11 mouse cellular contexts compared by ENCODE assay signal in the genomic region with DNA sequence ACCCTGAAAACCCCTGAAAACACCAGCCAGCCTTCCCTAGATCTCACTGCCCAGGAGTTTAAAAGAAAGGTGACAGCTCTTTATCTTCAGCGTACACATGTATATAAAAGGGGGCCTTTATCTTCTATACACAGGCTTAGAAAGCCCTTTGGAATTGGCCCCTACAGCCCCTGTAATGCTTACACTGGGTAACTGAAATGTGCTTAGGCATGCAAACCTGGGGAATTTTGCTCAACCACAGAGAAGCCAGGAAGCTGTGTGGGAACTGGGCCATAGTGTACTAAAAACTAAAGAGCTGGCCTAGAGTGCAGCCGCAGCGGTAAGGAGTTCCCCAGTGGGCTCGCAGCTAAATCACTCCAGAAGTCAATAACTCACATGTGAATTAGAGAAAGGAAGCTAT. TPM values are rescaled to one million over a fixed set of nuclear protein-coding genes. Genes with fewer than 3 reads are reported as not detected.
DNase-seq lines count a peak whose midpoint lies in the region; ATAC-seq and TF ChIP-seq lines count a peak whose summit lies in the region.
"Had no signal": no experiment of that assay in that cellular context is flagged by ENCODE, and none has a peak within 500 bp of the region (broad histone marks: within the 10 kb centered on the region; RNA-seq: fewer than 3 reads in every experiment).

No protein-coding gene starts in this region.

- DNase-seq in gastrocnemius, adult 2 months: peak; percentile 21
- no peak for DNase-seq in gastrocnemius, postnatal 10 days
- peak; percentile 77 for DNase-seq in MEL (ENCODE audit: low read depth, low spot score)
- DNase-seq in thymus, postnatal 4 days: no peak
- no peak for DNase-seq in natural killer cell, adult 2 months (ENCODE audit: low spot score in 2 of 2)
- no peak for DNase-seq in hindbrain, embryonic 10.5 days (ENCODE audit: low spot score)
- DNase-seq: adrenal gland, postnatal 25 days; lung, postnatal 4 days had no signal

- ATAC-seq in heart, embryonic 12.5 days (ENCODE audit: insufficient number of reproducible peaks, low FRiP score): peak; percentile 67; the same call in 1 of the 2 replicates
- ATAC-seq in liver, embryonic 12.5 days: peak; percentile 87

- no peak overlapping the region for H3K27ac ChIP-seq in gastrocnemius, adult 2 months
- H3K27ac ChIP-seq in MEL (ENCODE audit: control insufficient read depth, low read depth, low read length): peak overlapping the region; percentile 58
- H3K27ac ChIP-seq in heart, embryonic 12.5 days (ENCODE audit: poor library complexity, severe bottlenecking): no peak overlapping the region
- peak overlapping the region; percentile 95 for H3K27ac ChIP-seq in liver, embryonic 12.5 days
- H3K27ac ChIP-seq in hindbrain, embryonic 10.5 days: no peak overlapping the region
- H3K27ac ChIP-seq: neural tube, embryonic 13.5 days had no signal

- 75% methylated on average over 4 of the region's 4 CpGs for WGBS in heart, embryonic 12.5 days
- 37% methylated on average over 4 of the region's 4 CpGs for WGBS in liver, embryonic 12.5 days (ENCODE audit: insufficient replicate concordance)
- 88% methylated on average over 4 of the region's 4 CpGs for WGBS in hindbrain, embryonic 10.5 days

- H3K4me1 ChIP-seq in MEL (ENCODE audit: control insufficient read depth in 1 of 2, insufficient read depth in 2 of 2, low read length in 2 of 2): peaks cover 48 to 56% of the 10 kb centered on the region in 2 experiments
- H3K4me1 ChIP-seq in heart, embryonic 12.5 days (replicated peaks): peaks cover 5% of the 10 kb centered on the region
- H3K4me1 ChIP-seq in liver, embryonic 12.5 days: peaks cover 94% of the 10 kb centered on the region
- H3K4me1 ChIP-seq in hindbrain, embryonic 10.5 days (replicated peaks): peaks cover 2% of the 10 kb centered on the region

- peak overlapping the region; percentile 12; the same call in 1 of the 2 replicates for H3K9ac ChIP-seq in MEL (ENCODE audit: control insufficient read depth, low read depth, low read length, poor library complexity, severe bottlenecking)
- no peak overlapping the region for H3K9ac ChIP-seq in heart, embryonic 12.5 days
- H3K9ac ChIP-seq in liver, embryonic 12.5 days: peak overlapping the region; percentile 65
- H3K9ac ChIP-seq: neural tube, embryonic 13.5 days had no signal

- TF ChIP-seq POLR2A in MEL (IDR thresholded peaks at IDR 0.05; ENCODE audit: control insufficient read depth in 1 of 2, insufficient read depth in 1 of 2, low read depth in 1 of 2, low read length in 2 of 2, poor library complexity in 1 of 2): no peak

- H3K36me3 ChIP-seq in MEL (ENCODE audit: control insufficient read depth in 1 of 2, insufficient read depth in 2 of 2, low read length in 2 of 2): peaks cover 11 to 69% of the 10 kb centered on the region in 2 experiments
- peaks cover 23% of the 10 kb centered on the region; the same call in 1 of the 2 replicates for H3K36me3 ChIP-seq in heart, embryonic 12.5 days
- peaks cover 78% of the 10 kb centered on the region for H3K36me3 ChIP-seq in liver, embryonic 12.5 days
- H3K36me3 ChIP-seq in hindbrain, embryonic 10.5 days: peaks cover 7% of the 10 kb centered on the region; the same call in 1 of the 2 replicates
- H3K36me3 ChIP-seq: neural tube, embryonic 13.5 days had no signal

- TF ChIP-seq EP300 in MEL (IDR thresholded peaks at IDR 0.05; ENCODE audit: low read depth in 1 of 2, low read length in 2 of 2): peak; percentile 85 to 93

- no peak for TF ChIP-seq CTCF in gastrocnemius, adult 2 months (IDR thresholded peaks at IDR 0.05)
- TF ChIP-seq CTCF in MEL (IDR thresholded peaks at IDR 0.05 in 2 of 3, conservative IDR thresholded peaks at IDR 0.05 in 1 of 3; ENCODE audit: control insufficient read depth in 1 of 3, insufficient read depth in 1 of 3, low read depth in 2 of 3, low read length in 3 of 3, poor library complexity in 1 of 3, severe bottlenecking in 1 of 3): no peak

- no peak for TF ChIP-seq RAD21 in MEL (IDR thresholded peaks at IDR 0.05; ENCODE audit: low read depth, low read length)

- H3K4me3 ChIP-seq in gastrocnemius, adult 2 months: no peak overlapping the region
- no peak overlapping the region for H3K4me3 ChIP-seq in MEL (ENCODE audit: control insufficient read depth in 1 of 2, insufficient read depth in 1 of 2, low read depth in 2 of 2, low read length in 2 of 2)
- no peak overlapping the region for H3K4me3 ChIP-seq in heart, embryonic 12.5 days
- H3K4me3 ChIP-seq in liver, embryonic 12.5 days: peak overlapping the region; percentile 36
- no peak overlapping the region for H3K4me3 ChIP-seq in hindbrain, embryonic 10.5 days
- H3K4me3 ChIP-seq: neural tube, embryonic 13.5 days had no signal

- peaks cover 20% of the 10 kb centered on the region for H3K79me2 ChIP-seq in MEL (ENCODE audit: control insufficient read depth, insufficient read depth, low read length, poor library complexity)

- intact Hi-C loops in gastrocnemius, adult 2 months (cut with DNase I): no loop called here

- no peaks in the 10 kb centered on the region for H3K9me3 ChIP-seq in MEL (replicated peaks; ENCODE audit: insufficient read depth, low read length)
- H3K9me3 ChIP-seq in heart, embryonic 12.5 days (replicated peaks): no peaks in the 10 kb centered on the region
- no peaks in the 10 kb centered on the region for H3K9me3 ChIP-seq in liver, embryonic 12.5 days (replicated peaks)
- no peaks in the 10 kb centered on the region for H3K9me3 ChIP-seq in hindbrain, embryonic 10.5 days
- H3K9me3 ChIP-seq: neural tube, embryonic 13.5 days had no signal

- no peak overlapping the region for H3K4me2 ChIP-seq in heart, embryonic 12.5 days
- H3K4me2 ChIP-seq in liver, embryonic 12.5 days: peak overlapping the region; percentile 67
- H3K4me2 ChIP-seq: neural tube, embryonic 13.5 days had no signal

- no peaks in the 10 kb centered on the region for H3K27me3 ChIP-seq in MEL (ENCODE audit: control insufficient read depth in 1 of 2, insufficient read depth in 2 of 2, low read length in 2 of 2)
- no peaks in the 10 kb centered on the region for H3K27me3 ChIP-seq in heart, embryonic 12.5 days (replicated peaks)
- H3K27me3 ChIP-seq in liver, embryonic 12.5 days (replicated peaks): no peaks in the 10 kb centered on the region
- H3K27me3 ChIP-seq in hindbrain, embryonic 10.5 days (ENCODE audit: insufficient read depth, poor library complexity, severe bottlenecking): 0 out of 2 replicates have a peak, but pooled peaks cover 2% of the 10 kb centered on the region
- H3K27me3 ChIP-seq: neural tube, embryonic 13.5 days had no signal

TF ChIP-seq in MEL, 35 proteins besides CTCF, POLR2A, EP300 and RAD21:
- 0 out of 2 replicates have a peak, but pooled peaks have one; percentile 22 for TF ChIP-seq CHD1 (IDR thresholded peaks at IDR 0.05; ENCODE audit: low read depth, low read length)
- TF ChIP-seq GATA1 (IDR thresholded peaks at IDR 0.05; ENCODE audit: low read depth, low read length): peak; percentile 90
- TF ChIP-seq TAL1 (IDR thresholded peaks at IDR 0.05; ENCODE audit: low read length): peak; percentile 91
- TF ChIP-seq MXI1 (IDR thresholded peaks at IDR 0.05; ENCODE audit: low read depth, low read length): peak; percentile 87
- no peak for TF ChIP-seq KAT2A (conservative IDR thresholded peaks at IDR 0.05; ENCODE audit: low read depth, low read length)
- no peak for TF ChIP-seq MYB (IDR thresholded peaks at IDR 0.05; ENCODE audit: low read depth, low read length)
- TF ChIP-seq BHLHE40 (IDR thresholded peaks at IDR 0.05; ENCODE audit: borderline replicate concordance, low read depth, low read length): peak; percentile 56; the same call in 1 of the 2 replicates
- TF ChIP-seq MAZ (IDR thresholded peaks at IDR 0.05; ENCODE audit: low read depth, low read length): no peak
- TF ChIP-seq POLR2AphosphoS2 (IDR thresholded peaks at IDR 0.05; ENCODE audit: low read length): no peak
- TF ChIP-seq RCOR1 (IDR thresholded peaks at IDR 0.05; ENCODE audit: low read depth, low read length): peak; percentile 76; the same call in 1 of the 2 replicates
- TF ChIP-seq UBTF (IDR thresholded peaks at IDR 0.05; ENCODE audit: borderline replicate concordance, insufficient read depth, low read depth, low read length): no peak
- TF ChIP-seq TCF12 (IDR thresholded peaks at IDR 0.05; ENCODE audit: low read depth, low read length): peak; percentile 95
- TF ChIP-seq ETS1 (IDR thresholded peaks at IDR 0.05; ENCODE audit: low read depth, low read length): peak; percentile 91
- peak; percentile 85 for TF ChIP-seq SIN3A (IDR thresholded peaks at IDR 0.05; ENCODE audit: low read length)
- peak; percentile 88 for TF ChIP-seq MAFK (IDR thresholded peaks at IDR 0.05; ENCODE audit: borderline replicate concordance, low read depth, low read length)
- TF ChIP-seq TBP (IDR thresholded peaks at IDR 0.05; ENCODE audit: low read depth, low read length): no peak

RNA-seq across cellular contexts. Expression of gene Pon2, which starts 6.8 kb away (rescaled TPM):
- 10 to 100 TPM; 14.8 to 14.9 TPM for total RNA-seq in gastrocnemius, adult 2 months (2021)
- 10 to 100 TPM; 15.7 to 18.9 TPM for total RNA-seq in gastrocnemius, postnatal 10 days (2021)
- 9.6 and 14.4 TPM in 2 replicates for total RNA-seq in MEL (2012; rRNA removed)
- 10 to 100 TPM in 1 of 2 experiments, not detected in 1; 21.2 TPM for polyA plus RNA-seq in MEL (2012; ENCODE audit: insufficient read depth in 1 of 2, insufficient read length in 2 of 2, low read depth in 1 of 2, low replicate concordance in 2 of 2, missing spikeins in 1 of 2)
- 38.5 and 39.9 TPM in 2 replicates for polyA plus RNA-seq in heart, embryonic 12.5 days (2016; fragmentation: Nextera tagmentation; extraction: Ambion mirVana)
- polyA plus RNA-seq in liver, embryonic 12.5 days (2016; fragmentation: Nextera tagmentation; extraction: Ambion mirVana): 59.3 and 60.6 TPM in 2 replicates
- 32.1 and 32.4 TPM in 2 replicates for polyA plus RNA-seq in hindbrain, embryonic 10.5 days (2016; fragmentation: Nextera tagmentation; extraction: Ambion mirVana)

RNA-seq across cellular contexts. Expression of gene Pon3, which starts 35.4 kb away (rescaled TPM):
- 10 to 100 TPM; 33.2 to 35.8 TPM for total RNA-seq in gastrocnemius, adult 2 months (2021)
- 10 to 100 TPM; 17.0 to 24.2 TPM for total RNA-seq in gastrocnemius, postnatal 10 days (2021)
- total RNA-seq in MEL (2012; rRNA removed): 2.9 and 3.1 TPM in 2 replicates
- 1 to 10 TPM in 1 of 2 experiments, not detected in 1; 5.9 TPM for polyA plus RNA-seq in MEL (2012; ENCODE audit: insufficient read depth in 1 of 2, insufficient read length in 2 of 2, low read depth in 1 of 2, low replicate concordance in 2 of 2, missing spikeins in 1 of 2)
- polyA plus RNA-seq in heart, embryonic 12.5 days (2016; fragmentation: Nextera tagmentation; extraction: Ambion mirVana): 35.5 and 38.5 TPM in 2 replicates
- polyA plus RNA-seq in liver, embryonic 12.5 days (2016; fragmentation: Nextera tagmentation; extraction: Ambion mirVana): 15.4 and 16.0 TPM in 2 replicates
- 5.8 and 6.4 TPM in 2 replicates for polyA plus RNA-seq in hindbrain, embryonic 10.5 days (2016; fragmentation: Nextera tagmentation; extraction: Ambion mirVana)

Comparison
In these comparisons a context has a peak if more than half of its experiments do, and no peak if none do; other contexts are left out.
1. DNase-seq: peak in gastrocnemius, adult 2 months (single experiment) and MEL (single experiment); none in gastrocnemius, postnatal 10 days (single experiment), thymus, postnatal 4 days (single experiment), natural killer cell, adult 2 months (0 of 2) and hindbrain, embryonic 10.5 days (single experiment).
2. H3K27ac ChIP-seq: peak in MEL (single experiment) and liver, embryonic 12.5 days (single experiment); none in gastrocnemius, adult 2 months (single experiment), heart, embryonic 12.5 days (single experiment) and hindbrain, embryonic 10.5 days (single experiment).